Mouse (Mus musculus) kidney, postnatal 36 days (tissue): ENCODE results near the gene Acacb.
A peak's percentile ranks its signal among the peaks of the same experiment; 100 is the strongest.

ENCODE experiments used
- DNase-seq, 2 experiments: peaks; one replicate each; pipeline ENCODE4 v3.0.0; 2021 to 2022; ENCODE audit warnings: mixed read lengths in 2 of 2

Gene Acacb

GRCm38 (mm10) chr5:114269984-114270383, 123.6 kb downstream of the Acacb start:
- no peak for DNase-seq

- DNase-seq: no peak
Measured at GRCm38 (mm10) chr5:114273693-114274402, 127.5 kb downstream of the Acacb start, which contains the start of gene Foxn4. Gene Foxn4 (minus strand): TSS chr5:114273807.

- no peak for DNase-seq
Measured at GRCm38 (mm10) chr5:114275339-114275738, 129.0 kb downstream of the Acacb start.

- no peak for DNase-seq
Measured at GRCm38 (mm10) chr5:114275991-114276390, 129.7 kb downstream of the Acacb start.

- DNase-seq: no peak
Measured at GRCm38 (mm10) chr5:114279382-114280143, 133.2 kb downstream of the Acacb start.

GRCm38 (mm10) chr5:114282346-114282745, 136.0 kb downstream of the Acacb start:
- DNase-seq: no peak

- DNase-seq: no peak
Measured at GRCm38 (mm10) chr5:114284604-114285397, 138.5 kb downstream of the Acacb start.

- DNase-seq: no peak
Measured at GRCm38 (mm10) chr5:114285398-114285700, 139.0 kb downstream of the Acacb start.

- no peak for DNase-seq
Measured at GRCm38 (mm10) chr5:114286102-114286501, 139.8 kb downstream of the Acacb start.

- no peak for DNase-seq
Measured at GRCm38 (mm10) chr5:114286872-114287571, 140.7 kb downstream of the Acacb start.

- no peak for DNase-seq
Measured at GRCm38 (mm10) chr5:114288396-114288795, 142.1 kb downstream of the Acacb start.

GRCm38 (mm10) chr5:114288874-114289273, 142.5 kb downstream of the Acacb start, which contains the start of gene Myo1h:
Gene Myo1h (plus strand): TSS chr5:114289166.
- DNase-seq: no peak

- DNase-seq: no peak
Measured at GRCm38 (mm10) chr5:114290004-114290403, 143.7 kb downstream of the Acacb start.

- DNase-seq: peak in 1 of 2 experiments; percentile 6
Measured at GRCm38 (mm10) chr5:114296693-114297631, 150.6 kb downstream of the Acacb start.

- DNase-seq: peak in 1 of 2 experiments; percentile 31
Measured at GRCm38 (mm10) chr5:114298212-114298894, 152.0 kb downstream of the Acacb start.

- no peak for DNase-seq
Measured at GRCm38 (mm10) chr5:114299156-114299855, 153.0 kb downstream of the Acacb start.

GRCm38 (mm10) chr5:114299883-114300610, 153.7 kb downstream of the Acacb start:
- DNase-seq: no peak
